Mouse (Mus musculus) olfactory bulb, adult 2 months (tissue): ENCODE measurements around the gene Lrpap1.

Source experiments
- CTCF ChIP-seq: fragments of 200-500 bp; IDR thresholded peaks from 2 replicates; pipeline ENCODE4 v1.5.1; 2012; ENCODE audit warnings: low read depth, mild to moderate bottlenecking, low read length, moderate library complexity; ENCODE audit not compliant: insufficient read depth
- POLR2A ChIP-seq: fragments of 200-500 bp; IDR thresholded peaks from 2 replicates; pipeline ENCODE4 v1.6.1; 2012; ENCODE audit warnings: mild to moderate bottlenecking, low read depth, low read length, moderate library complexity; ENCODE audit not compliant: insufficient read depth

DNA sequence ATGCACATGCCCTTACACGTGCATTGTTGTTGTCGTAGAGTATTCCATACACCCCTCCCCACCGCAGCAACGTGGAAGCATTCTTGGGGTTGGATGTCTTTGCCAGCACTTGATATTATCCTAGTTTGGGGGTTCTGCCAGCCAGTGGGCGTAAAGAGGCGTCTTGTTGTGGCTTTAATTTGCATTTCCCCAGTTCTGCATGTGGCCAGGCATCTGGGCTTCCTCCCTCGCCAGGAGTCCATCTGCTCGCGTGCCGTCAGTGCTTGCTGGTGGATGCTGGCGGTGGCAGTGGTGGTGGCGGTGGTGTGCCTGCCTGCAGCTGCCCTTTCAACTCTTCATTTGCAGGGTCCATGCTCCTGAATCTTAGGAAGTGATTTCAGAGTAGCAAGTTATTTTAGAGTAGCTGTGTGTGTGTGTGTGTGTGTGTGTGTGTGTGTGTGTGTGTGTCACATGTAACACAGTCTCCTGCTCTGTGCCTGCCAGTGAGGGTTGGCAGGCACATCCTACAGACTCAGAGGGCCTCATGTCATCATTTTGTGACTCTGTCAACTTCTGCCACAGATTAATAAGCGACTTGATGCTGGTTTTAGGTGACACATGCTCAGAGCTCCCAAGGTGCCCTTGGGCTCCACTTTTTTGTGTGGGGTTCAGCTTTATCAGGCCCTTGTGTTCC lies 32.1 kb upstream of the Lrpap1 start:
- TF ChIP-seq CTCF: no peak
- no peak for TF ChIP-seq POLR2A
